Mouse (Mus musculus) heart, embryonic 12.5 days (tissue): ENCODE data around the gene Rtf2. TPM values are rescaled to one million over a fixed set of nuclear protein-coding genes. Genes with fewer than 3 reads are reported as not detected.

Source experiments
- ATAC-seq: fragments of 200-750 bp; cut with Nextera tagmentation; 2 replicates; pipeline ENCODE4 v1.8.0; 2017; ENCODE audit warnings: moderate TSS enrichment, moderate library complexity; ENCODE audit not compliant: insufficient number of reproducible peaks, low FRiP score
- H3K27ac ChIP-seq: fragments of 300-500 bp; sonication (generic); 2 replicates; pipeline ENCODE4 v1.5.1; 2016; ENCODE audit warnings: mild to moderate bottlenecking, moderate library complexity; ENCODE audit not compliant: poor library complexity, severe bottlenecking
- H3K27me3 ChIP-seq: fragments of 300-500 bp; sonication (generic); replicated peaks from 2 replicates; pipeline ENCODE4 v1.6.1; 2016; ENCODE audit warnings: mild to moderate bottlenecking, moderate library complexity
- H3K36me3 ChIP-seq: fragments of 300-500 bp; sonication (generic); 2 replicates; pipeline ENCODE4 v1.6.1; 2016; ENCODE audit warnings: mild to moderate bottlenecking, moderate library complexity
- H3K4me1 ChIP-seq: fragments of 300-500 bp; sonication (generic); replicated peaks from 2 replicates; pipeline ENCODE4 v1.6.1; 2016; ENCODE audit warnings: mild to moderate bottlenecking
- H3K4me2 ChIP-seq: fragments of 300-500 bp; sonication (generic); 2 replicates; pipeline ENCODE4 v1.6.1; 2016; ENCODE audit warnings: mild to moderate bottlenecking, moderate library complexity
- H3K4me3 ChIP-seq: fragments of 300-500 bp; sonication (generic); 2 replicates; pipeline ENCODE4 v1.5.1; 2016; ENCODE audit warnings: mild to moderate bottlenecking
- H3K9ac ChIP-seq: fragments of 300-500 bp; sonication (generic); 2 replicates; pipeline ENCODE4 v1.6.1; 2016; ENCODE audit warnings: mild to moderate bottlenecking, moderate library complexity
- H3K9me3 ChIP-seq: fragments of 300-500 bp; sonication (generic); replicated peaks from 2 replicates; pipeline ENCODE4 v1.6.1; 2016; ENCODE audit warnings: mild to moderate bottlenecking, moderate library complexity
- WGBS: fragments of 180-500 bp; shearing (Covaris S2); methylation state at CpG from one replicate; pipeline ENCODE4 v1.1.7; 2016; 5-methylcytosine and 5-hydroxymethylcytosine counted together
- polyA plus RNA-seq: library from polyadenylated mRNA; unstranded; fragments of >200 nt; fragmentation: Nextera tagmentation; extraction: Ambion mirVana; gene quantifications from 2 replicates; pipeline ENCODE4 v1.2.1, GENCODE M21; 2016

Gene Rtf2
- polyA plus RNA-seq, 1 experiment from 2014 or later, result 49.3 TPM

DNA sequence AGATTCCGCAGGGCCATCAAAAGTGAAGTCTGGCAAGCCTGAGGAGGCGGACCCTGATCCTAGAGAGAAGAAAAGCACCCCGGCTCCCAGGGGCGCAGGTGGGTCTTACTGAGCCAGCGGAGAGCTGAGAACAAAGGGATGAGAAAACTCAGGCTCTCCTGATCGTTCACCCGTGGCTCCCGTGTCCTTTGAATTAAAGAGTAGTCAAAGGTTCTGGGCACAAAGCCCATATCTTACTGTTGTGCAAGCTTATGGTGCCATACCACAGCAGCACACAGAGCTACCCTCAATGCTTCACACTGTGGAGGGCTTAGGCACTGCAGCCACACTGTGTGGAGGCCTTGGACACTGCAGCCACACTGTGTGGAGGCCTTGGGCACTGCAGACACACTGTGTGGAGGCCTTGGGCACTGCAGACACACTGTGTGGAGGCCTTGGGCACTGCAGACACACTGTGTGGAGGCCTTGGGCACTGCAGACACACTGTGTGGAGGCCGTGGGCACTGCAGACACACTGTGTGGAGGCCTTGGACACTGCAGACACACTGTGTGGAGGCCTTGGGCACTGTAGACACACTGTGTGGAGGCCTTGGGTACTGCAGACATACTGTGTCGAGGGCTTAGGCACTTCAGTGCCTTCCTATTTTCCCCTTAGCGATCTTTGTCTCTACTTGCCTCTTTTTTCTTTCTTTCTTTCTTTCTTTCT lies 26.2 kb downstream of the Rtf2 start:
- no peaks in the 10 kb centered on the region for H3K4me1 ChIP-seq
- H3K27ac ChIP-seq, result no peak overlapping the region
- H3K4me2 ChIP-seq, result no peak overlapping the region
- H3K36me3 ChIP-seq, result peaks cover 82% of the 10 kb centered on the region
- H3K4me3 ChIP-seq, result no peak overlapping the region
- ATAC-seq, result no peak
- WGBS, result 91% methylated on average over 11 of the region's 11 CpGs
- no peaks in the 10 kb centered on the region for H3K9me3 ChIP-seq
- H3K27me3 ChIP-seq, result no peaks in the 10 kb centered on the region
- H3K9ac ChIP-seq, result no peak overlapping the region

DNA sequence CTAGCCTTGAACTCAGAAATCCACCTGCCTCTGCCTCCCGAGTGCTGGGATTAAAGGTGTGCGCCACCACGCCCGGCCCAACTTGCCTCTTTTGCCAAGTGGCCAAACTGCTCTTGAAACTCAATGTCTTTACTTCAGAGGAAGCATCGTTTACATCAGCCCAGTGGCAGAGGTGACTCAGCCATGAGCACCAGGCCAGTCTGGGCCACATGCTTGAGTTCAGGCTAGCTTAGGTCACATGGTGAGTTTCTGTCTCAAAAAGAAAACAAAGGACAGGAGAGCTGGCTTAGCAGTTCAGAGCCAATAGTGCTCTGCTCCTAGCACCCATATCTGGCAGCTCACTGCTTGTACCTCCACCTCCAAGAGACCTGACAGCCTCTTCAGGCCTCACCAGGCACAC lies 26.9 kb downstream of the Rtf2 start:
- Histone ChIP-seq H3K4me3 (no peak overlapping the region), H3K36me3 (peaks cover 79% of the 10 kb centered on the region)
- ATAC-seq, result no peak

DNA sequence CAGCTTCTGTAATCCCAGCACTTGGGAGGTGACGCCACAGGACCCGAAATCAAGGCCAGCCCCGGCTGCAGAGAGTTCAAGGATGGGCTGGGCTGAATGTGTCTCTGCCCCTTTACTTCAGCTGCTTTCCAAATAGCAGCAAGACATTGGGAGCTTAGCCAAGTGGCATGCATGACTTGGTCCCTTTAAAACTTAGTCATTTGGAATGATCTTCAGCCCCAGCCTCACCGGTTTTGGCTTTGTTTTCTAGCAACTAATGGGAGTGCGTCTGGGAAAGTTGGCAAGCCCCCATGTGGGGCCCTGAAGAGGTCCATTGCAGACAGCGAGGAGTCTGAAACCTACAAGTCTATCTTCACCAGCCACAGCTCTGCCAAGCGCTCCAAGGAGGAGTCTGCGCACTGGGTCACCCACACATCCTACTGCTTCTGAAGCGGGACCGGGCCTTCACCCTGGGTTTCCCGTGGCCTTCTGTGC lies 28.0 kb downstream of the Rtf2 start:
- no peaks in the 10 kb centered on the region for H3K27me3 ChIP-seq
- H3K4me2 ChIP-seq, result no peak overlapping the region
- 87% methylated on average over 11 of the region's 11 CpGs for WGBS
- H3K9ac ChIP-seq, result no peak overlapping the region
- H3K9me3 ChIP-seq, result no peaks in the 10 kb centered on the region
- peaks cover 68% of the 10 kb centered on the region for H3K36me3 ChIP-seq
- H3K27ac ChIP-seq, result no peak overlapping the region
- no peak for ATAC-seq
- peaks cover 4% of the 10 kb centered on the region; the same call in 1 of the 2 replicates for H3K4me1 ChIP-seq
- H3K4me3 ChIP-seq, result no peak overlapping the region

More for the DNA sequence above, 26.9 kb downstream of the Rtf2 start:
- no peak overlapping the region for H3K4me2 ChIP-seq
- WGBS, result 88% methylated on average over 5 of the region's 5 CpGs
- no peak overlapping the region for H3K9ac ChIP-seq
- H3K27me3 ChIP-seq, result no peaks in the 10 kb centered on the region
- no peaks in the 10 kb centered on the region for H3K9me3 ChIP-seq
- no peaks in the 10 kb centered on the region for H3K4me1 ChIP-seq
- H3K27ac ChIP-seq, result no peak overlapping the region

DNA sequence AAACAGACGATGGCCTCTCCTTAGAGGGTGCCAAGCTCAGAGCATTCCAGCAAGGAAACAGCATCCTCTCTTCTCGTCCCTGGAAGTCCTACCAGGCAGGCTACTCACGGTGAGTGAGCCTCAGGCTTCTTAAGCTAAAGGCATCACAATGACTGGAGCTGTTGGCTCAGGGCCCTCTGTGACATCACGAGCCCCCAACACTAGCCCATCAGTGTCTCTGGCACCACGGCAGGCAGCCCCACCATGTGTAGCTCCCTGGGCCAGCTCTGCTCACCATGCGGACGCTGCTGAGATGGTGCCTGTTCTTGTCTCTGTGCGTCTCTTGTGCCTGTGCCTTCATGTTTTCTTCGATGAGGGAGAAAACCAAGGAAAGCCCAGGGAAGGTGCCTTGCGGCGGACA lies 32.0 kb downstream of the Rtf2 start, which contains the start of gene Fam209:
TSS of gene Fam209 (plus strand) at position 203 of the 400 bp plus-strand sequence.
- Histone ChIP-seq H3K27me3 (no peaks in the 10 kb centered on the region), H3K9me3 (no peaks in the 10 kb centered on the region), H3K27ac (no peak within 1 kb of the TSS), H3K4me1 (peaks cover 13% of the 10 kb centered on the region), H3K4me3 (no peak within 1 kb of the TSS), H3K36me3 (peaks cover 32% of the 10 kb centered on the region), H3K4me2 (no peak within 1 kb of the TSS), H3K9ac (no peak within 1 kb of the TSS)
- WGBS, result 85% methylated on average over 11 of the region's 11 CpGs
- no peak for ATAC-seq

DNA sequence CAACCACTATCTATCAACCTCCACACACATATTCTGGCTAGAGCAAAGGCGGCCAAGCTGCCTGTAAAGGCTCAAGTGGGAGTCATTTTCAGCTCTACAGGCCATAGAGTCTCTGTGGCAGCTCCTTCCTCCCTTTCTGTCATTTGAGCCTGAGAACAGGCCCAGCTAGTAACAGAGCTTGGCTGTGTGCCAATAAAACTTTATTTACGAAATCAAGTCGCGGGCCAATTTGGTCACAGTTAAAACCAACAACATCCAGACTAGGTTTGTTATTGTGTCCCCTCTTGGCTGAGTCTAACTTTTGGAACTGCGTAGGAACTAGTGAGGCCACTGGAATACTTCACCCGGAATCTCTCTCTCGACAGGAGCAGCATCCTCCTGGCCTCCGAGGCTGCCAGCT lies 33.2 kb downstream of the Rtf2 start:
- H3K4me1 ChIP-seq, result peaks cover 13% of the 10 kb centered on the region
- H3K4me3 ChIP-seq, result no peak overlapping the region
- H3K36me3 ChIP-seq, result peaks cover 19% of the 10 kb centered on the region
- ATAC-seq, result no peak
- 67% methylated on average over 8 of the region's 8 CpGs for WGBS
- no peak overlapping the region for H3K4me2 ChIP-seq
- no peaks in the 10 kb centered on the region for H3K9me3 ChIP-seq
- H3K9ac ChIP-seq, result no peak overlapping the region
- no peaks in the 10 kb centered on the region for H3K27me3 ChIP-seq
- H3K27ac ChIP-seq, result no peak overlapping the region

DNA sequence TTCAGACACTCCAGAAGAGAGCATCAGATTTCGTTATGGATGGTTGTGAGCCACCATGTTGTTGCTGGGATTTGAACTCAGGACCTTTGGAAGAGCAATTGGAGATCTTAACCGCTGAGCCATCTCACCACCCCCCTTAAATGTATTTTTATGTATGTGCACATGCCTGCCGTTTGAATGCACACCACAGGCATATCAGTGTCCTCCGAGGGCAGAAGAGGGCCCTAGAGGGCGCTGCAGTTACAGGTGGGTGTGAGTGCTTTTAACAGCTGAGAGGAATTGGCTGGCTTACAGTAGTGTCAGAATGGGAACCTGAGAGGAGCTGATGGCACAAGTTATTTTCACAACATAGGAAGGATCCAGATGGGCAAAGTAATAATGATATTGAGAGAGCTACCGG lies 34.6 kb downstream of the Rtf2 start:
- H3K9me3 ChIP-seq, result no peaks in the 10 kb centered on the region
- no peak overlapping the region for H3K9ac ChIP-seq
- H3K27me3 ChIP-seq, result no peaks in the 10 kb centered on the region
- H3K4me2 ChIP-seq, result no peak overlapping the region
- H3K36me3 ChIP-seq, result peaks cover 6% of the 10 kb centered on the region
- no peak for ATAC-seq
- no peak overlapping the region for H3K4me3 ChIP-seq
- H3K4me1 ChIP-seq, result peaks cover 13% of the 10 kb centered on the region
- H3K27ac ChIP-seq, result no peak overlapping the region
- WGBS, result 35% methylated on average over 6 of the region's 6 CpGs

DNA sequence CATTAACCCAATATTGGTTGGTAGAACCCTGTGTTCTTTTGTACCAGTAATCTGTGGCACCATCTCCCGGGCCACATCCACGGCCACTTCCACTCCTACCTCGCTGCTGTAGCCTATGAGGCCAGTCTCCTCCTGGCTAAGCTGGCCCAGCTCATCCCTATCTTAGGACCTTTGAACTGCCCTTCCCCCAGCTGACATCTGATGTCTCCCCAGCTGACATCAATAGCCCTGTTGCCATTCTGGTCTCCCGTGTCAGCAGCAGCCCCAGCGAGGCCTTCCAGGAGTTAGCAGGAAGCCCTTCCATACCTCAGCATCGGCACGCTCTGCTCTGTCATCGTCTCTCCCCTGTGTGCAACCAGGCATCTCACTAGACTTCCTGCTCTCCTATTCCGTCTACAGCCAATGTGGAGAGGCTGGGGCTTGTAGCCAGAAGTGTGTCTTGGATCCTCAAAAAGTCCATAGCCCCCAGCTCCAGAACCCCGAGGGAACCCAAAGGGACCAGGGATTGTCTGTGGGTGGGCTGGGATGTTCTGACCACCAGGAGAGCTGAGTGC lies 36.4 kb downstream of the Rtf2 start:
- Histone ChIP-seq H3K9ac (no peak overlapping the region), H3K4me3 (0 out of 2 replicates have a peak overlapping the region, but pooled peaks have one; percentile 8), H3K27ac (peak overlapping the region; percentile 53; the same call in 1 of the 2 replicates), H3K27me3 (no peaks in the 10 kb centered on the region), H3K4me2 (peak overlapping the region; percentile 61), H3K4me1 (peaks cover 13% of the 10 kb centered on the region), H3K36me3 (no peaks in the 10 kb centered on the region), H3K9me3 (no peaks in the 10 kb centered on the region)
- 13% methylated on average over 10 of the region's 10 CpGs for WGBS
- ATAC-seq, result peak; percentile 41; the same call in 1 of the 2 replicates

DNA sequence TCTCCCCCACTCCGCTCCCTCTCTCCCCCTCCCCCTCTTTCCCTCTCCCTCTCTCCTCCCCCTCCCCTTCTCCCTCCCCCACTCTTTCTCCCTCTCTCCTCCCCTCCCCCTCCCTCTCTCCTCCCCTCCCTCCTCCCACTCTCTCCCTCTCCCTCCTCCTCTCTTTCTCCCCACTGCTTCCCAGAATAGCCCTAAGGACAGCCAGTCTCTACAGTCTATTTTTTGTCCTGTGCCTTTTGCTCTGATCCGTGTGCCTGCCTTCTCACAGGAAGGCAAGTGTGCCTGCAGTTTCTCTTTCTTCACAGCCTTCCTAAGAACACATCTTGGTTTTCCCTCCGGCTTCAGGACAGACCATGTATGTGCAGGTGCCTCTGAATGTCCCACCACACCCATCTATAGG lies 37.0 kb downstream of the Rtf2 start:
- H3K27ac ChIP-seq, result peak overlapping the region; percentile 53
- WGBS, result 26% methylated on average over 3 of the region's 3 CpGs
- no peaks in the 10 kb centered on the region for H3K27me3 ChIP-seq
- peak overlapping the region; percentile 37 for H3K4me3 ChIP-seq
- H3K9ac ChIP-seq, result peak overlapping the region; percentile 37; the same call in 1 of the 2 replicates
- peaks cover 13% of the 10 kb centered on the region for H3K4me1 ChIP-seq
- peak overlapping the region; percentile 61 for H3K4me2 ChIP-seq
- ATAC-seq, result no peak
- no peaks in the 10 kb centered on the region for H3K9me3 ChIP-seq
- H3K36me3 ChIP-seq, result no peaks in the 10 kb centered on the region

DNA sequence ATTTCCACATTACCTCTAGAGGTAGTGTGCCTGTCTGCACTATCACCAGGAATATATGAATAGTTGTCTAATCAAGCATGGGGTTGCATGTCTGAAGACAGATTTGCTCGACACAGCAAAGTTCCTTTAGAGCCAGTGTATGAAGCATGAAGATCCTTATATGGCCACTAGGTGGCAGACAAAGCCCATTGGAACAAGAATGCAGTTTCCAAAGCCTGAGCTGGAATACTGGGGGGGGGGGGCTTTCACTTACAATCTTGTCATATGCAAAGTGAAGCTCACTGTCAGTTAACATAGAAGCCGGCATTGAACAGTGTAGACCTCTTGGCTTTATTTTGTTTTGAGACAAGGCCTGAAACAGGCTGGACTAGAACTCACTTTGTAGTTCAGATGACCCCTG lies 37.5 kb downstream of the Rtf2 start:
- Histone ChIP-seq H3K36me3 (no peaks in the 10 kb centered on the region), H3K4me2 (peak overlapping the region; percentile 61), H3K9me3 (no peaks in the 10 kb centered on the region), H3K27me3 (no peaks in the 10 kb centered on the region), H3K9ac (peak overlapping the region; percentile 37; the same call in 1 of the 2 replicates), H3K4me1 (peaks cover 13% of the 10 kb centered on the region), H3K4me3 (peak overlapping the region; percentile 37), H3K27ac (no peak overlapping the region)
- no peak for ATAC-seq
- WGBS, result 4% methylated on average over 2 of the region's 2 CpGs

DNA sequence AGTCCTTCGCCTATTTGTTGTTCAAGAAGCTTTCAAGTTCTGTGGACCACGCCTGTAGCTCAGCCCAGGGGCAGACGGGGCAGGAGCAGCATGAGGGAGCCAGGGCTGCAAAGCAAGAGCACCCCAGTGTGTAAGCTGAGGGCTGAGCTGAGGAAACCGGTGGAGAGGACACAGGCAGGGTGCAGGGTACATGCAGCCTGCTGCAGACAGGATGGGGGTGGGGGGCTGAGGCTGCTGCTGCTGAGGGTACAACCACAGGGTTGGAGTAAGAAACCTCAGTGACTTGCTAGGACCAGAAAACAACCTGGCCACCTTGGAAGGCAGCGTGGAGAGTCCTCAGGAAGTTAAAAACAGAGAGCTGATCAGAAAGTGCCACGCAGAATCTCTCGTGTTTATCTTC lies 39.9 kb downstream of the Rtf2 start:
- Histone ChIP-seq H3K4me2 (no peak overlapping the region), H3K9me3 (no peaks in the 10 kb centered on the region), H3K9ac (no peak overlapping the region), H3K4me3 (no peak overlapping the region), H3K27ac (no peak overlapping the region), H3K36me3 (no peaks in the 10 kb centered on the region), H3K27me3 (no peaks in the 10 kb centered on the region), H3K4me1 (peaks cover 8% of the 10 kb centered on the region)
- ATAC-seq, result no peak
- 53% methylated on average over 7 of the region's 7 CpGs for WGBS

DNA sequence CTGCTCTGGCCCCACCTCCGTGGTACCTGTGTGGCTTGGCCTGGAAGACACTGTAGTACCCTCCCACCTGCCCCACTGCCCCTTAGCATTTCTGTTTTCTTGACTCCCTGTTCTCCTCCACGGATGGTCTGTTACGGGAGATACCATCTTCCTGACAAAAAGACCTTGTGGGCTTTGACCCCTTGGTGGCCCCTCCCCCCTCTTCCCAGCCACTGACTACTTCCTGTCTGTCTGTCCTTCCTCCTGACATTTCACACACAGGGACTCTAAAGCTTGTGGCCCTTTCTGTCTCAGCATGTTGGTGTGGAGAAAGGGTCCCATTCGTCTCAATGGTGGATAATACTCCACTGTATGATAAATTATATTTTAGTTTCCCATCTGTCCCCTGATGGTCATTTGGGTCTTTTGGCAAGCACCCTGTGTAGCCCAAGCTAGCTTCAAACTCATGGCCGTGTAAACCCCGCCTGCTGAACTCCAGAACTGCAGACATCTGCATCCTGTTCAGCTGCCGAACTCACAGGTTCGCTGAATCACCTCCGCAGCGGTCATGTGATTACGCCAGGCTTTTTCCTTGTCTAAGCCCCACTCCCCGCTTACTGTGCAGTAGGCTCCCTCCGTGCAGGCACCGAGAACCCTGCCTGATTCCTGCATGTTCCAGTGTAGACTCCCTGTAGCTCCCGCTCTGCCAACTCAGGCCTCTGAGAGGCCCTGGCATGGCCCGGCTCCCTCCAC lies 41.5 kb downstream of the Rtf2 start:
- Histone ChIP-seq H3K9me3 (no peaks in the 10 kb centered on the region), H3K27me3 (no peaks in the 10 kb centered on the region), H3K4me2 (no peak overlapping the region), H3K4me1 (peaks cover 4% of the 10 kb centered on the region), H3K27ac (no peak overlapping the region), H3K36me3 (no peaks in the 10 kb centered on the region), H3K9ac (no peak overlapping the region), H3K4me3 (no peak overlapping the region)
- ATAC-seq, result no peak
- WGBS, result 78% methylated on average over 16 of the region's 16 CpGs
